Mouse (Mus musculus) midbrain, embryonic 11.5 days (tissue): ENCODE measurements around the gene Zfhx3. TPM values are rescaled to one million over a fixed set of nuclear protein-coding genes. Genes with fewer than 3 reads are reported as not detected.

Experiments
- ATAC-seq: fragments of 200-750 bp; cut with Nextera tagmentation; 2 replicates; pipeline ENCODE4 v1.8.0; 2017; ENCODE audit warnings: moderate TSS enrichment, moderate library complexity; ENCODE audit not compliant: low FRiP score
- DNase-seq: peaks from one replicate; pipeline ENCODE4 v3.0.0; 2015; ENCODE audit warnings: low spot score; ENCODE audit errors: missing footprints
- H3K27ac ChIP-seq: fragments of 300-500 bp; sonication (generic); 2 replicates; pipeline ENCODE4 v1.5.1; 2014; ENCODE audit warnings: low read depth, low read length
- H3K27me3 ChIP-seq: fragments of 300-500 bp; sonication (generic); 2 replicates; pipeline ENCODE4 v1.6.1; 2014; ENCODE audit warnings: mild to moderate bottlenecking, low read length, moderate library complexity, mixed read lengths; ENCODE audit not compliant: control insufficient read depth, insufficient read depth
- H3K36me3 ChIP-seq: fragments of 300-500 bp; sonication (generic); 2 replicates; pipeline ENCODE4 v1.6.1; 2014; ENCODE audit warnings: mild to moderate bottlenecking, low read length, moderate library complexity, mixed read lengths; ENCODE audit not compliant: control insufficient read depth, insufficient read depth
- H3K4me1 ChIP-seq: fragments of 300-500 bp; sonication (generic); 2 replicates; pipeline ENCODE4 v1.6.1; 2014; ENCODE audit warnings: low read length; ENCODE audit not compliant: control insufficient read depth, insufficient read depth
- H3K4me2 ChIP-seq: fragments of 300-500 bp; sonication (generic); 2 replicates; pipeline ENCODE4 v1.6.1; 2014; ENCODE audit warnings: mild to moderate bottlenecking, moderate library complexity
- H3K4me3 ChIP-seq: fragments of 300-500 bp; sonication (generic); 2 replicates; pipeline ENCODE4 v1.5.1; 2014; ENCODE audit warnings: low read depth, low read length
- H3K9ac ChIP-seq: fragments of 300-500 bp; sonication (generic); 2 replicates; pipeline ENCODE4 v1.6.1; 2014; ENCODE audit warnings: low read length
- H3K9me3 ChIP-seq: fragments of 300-500 bp; sonication (generic); 2 replicates; pipeline ENCODE4 v1.6.1; 2016; ENCODE audit warnings: low read length; ENCODE audit not compliant: control insufficient read depth
- WGBS: fragments of 180-500 bp; shearing (Covaris S2); extraction: QIAGEN DNeasy Blood & Tissue Kit; methylation state at CpG from one replicate; pipeline ENCODE4 v1.1.7; 2014; 5-methylcytosine and 5-hydroxymethylcytosine counted together
- polyA plus RNA-seq: library from polyadenylated mRNA; unstranded; fragments of >200 nt; fragmentation: Nextera tagmentation; extraction: Ambion mirVana; gene quantifications from 2 replicates; pipeline ENCODE4 v1.2.1, GENCODE M21; 2014

Zfhx3 gene
- polyA plus RNA-seq, 1 experiment from 2014 or later: 23.4 TPM

DNA sequence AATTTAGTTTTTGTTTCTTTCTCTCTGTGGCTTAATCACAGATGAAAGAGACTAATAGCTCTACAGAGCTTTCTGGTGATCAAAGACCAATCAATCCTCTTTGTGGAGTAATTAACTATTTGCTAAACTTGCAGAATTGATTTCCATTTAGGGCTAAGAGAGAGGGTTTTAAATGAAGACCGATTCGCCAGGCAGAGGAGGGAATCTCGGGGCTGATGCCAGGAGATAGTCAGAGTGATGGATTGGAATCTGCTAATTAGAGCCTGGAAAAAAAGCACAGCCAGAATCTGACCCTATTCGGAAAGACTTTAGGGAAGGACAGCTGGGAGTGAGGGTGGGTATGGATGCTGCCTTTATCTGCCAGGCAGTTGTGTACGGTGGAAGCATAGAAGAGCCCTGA, 490.9 kb downstream of the Zfhx3 start:
- H3K27me3 ChIP-seq: no peaks in the 10 kb centered on the region
- no peaks in the 10 kb centered on the region for H3K9me3 ChIP-seq

DNA sequence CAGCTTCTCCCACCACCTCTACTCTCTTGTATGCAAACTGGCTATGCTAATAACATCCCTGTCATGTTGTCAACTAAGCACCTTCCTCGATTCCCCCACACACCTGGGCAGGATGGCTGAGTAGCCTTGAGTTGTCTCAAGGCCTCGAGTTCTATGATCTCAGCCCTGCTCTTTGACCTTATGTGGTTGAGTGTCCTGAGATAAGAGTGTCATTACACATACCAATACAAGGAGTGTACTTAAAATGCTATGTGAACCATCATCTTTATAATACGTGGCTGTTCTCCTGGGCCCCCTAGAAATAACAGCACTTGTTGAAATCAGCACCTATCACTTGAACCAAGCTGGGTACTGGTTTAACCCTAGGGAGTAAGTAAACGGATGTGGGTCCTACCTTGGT, 492.1 kb downstream of the Zfhx3 start:
- Histone ChIP-seq H3K9ac (no peak overlapping the region), H3K27me3 (no peaks in the 10 kb centered on the region), H3K36me3 (no peaks in the 10 kb centered on the region), H3K4me2 (no peak overlapping the region), H3K4me3 (no peak overlapping the region), H3K4me1 (no peaks in the 10 kb centered on the region), H3K9me3 (no peaks in the 10 kb centered on the region), H3K27ac (no peak overlapping the region)
- WGBS: 89% methylated on average over 4 of the region's 4 CpGs
- ATAC-seq (no peak), DNase-seq (no peak)

More for the DNA sequence above, 490.9 kb downstream of the Zfhx3 start:
- H3K9ac ChIP-seq: no peak overlapping the region
- no peak overlapping the region for H3K4me3 ChIP-seq
- 35% methylated on average over 5 of the region's 5 CpGs for WGBS
- DNase-seq (no peak), ATAC-seq (no peak)
- no peak overlapping the region for H3K27ac ChIP-seq
- H3K36me3 ChIP-seq: no peaks in the 10 kb centered on the region
- H3K4me2 ChIP-seq: no peak overlapping the region
- no peaks in the 10 kb centered on the region for H3K4me1 ChIP-seq

DNA sequence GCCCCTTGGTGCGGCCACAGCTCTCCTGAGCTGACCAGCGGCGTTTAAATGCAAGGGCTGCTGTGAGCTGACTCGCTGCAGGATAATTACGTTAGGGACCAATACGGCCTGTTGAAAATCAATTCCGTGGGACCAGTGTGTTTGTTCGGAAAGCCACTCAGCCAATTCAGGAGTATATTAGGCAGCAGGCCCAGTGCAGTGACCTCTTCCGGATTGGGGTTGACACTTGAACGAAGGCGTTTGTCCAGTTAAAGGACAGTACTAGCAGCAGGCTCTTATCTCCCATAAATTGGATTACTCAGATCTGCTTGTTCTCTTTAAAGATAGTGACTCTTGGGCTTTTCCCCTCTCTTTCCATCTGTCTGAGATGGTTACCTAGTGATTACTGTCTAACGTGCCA, 493.9 kb downstream of the Zfhx3 start:
- no peaks in the 10 kb centered on the region for H3K36me3 ChIP-seq
- WGBS: 38% methylated on average over 12 of the region's 12 CpGs

DNA sequence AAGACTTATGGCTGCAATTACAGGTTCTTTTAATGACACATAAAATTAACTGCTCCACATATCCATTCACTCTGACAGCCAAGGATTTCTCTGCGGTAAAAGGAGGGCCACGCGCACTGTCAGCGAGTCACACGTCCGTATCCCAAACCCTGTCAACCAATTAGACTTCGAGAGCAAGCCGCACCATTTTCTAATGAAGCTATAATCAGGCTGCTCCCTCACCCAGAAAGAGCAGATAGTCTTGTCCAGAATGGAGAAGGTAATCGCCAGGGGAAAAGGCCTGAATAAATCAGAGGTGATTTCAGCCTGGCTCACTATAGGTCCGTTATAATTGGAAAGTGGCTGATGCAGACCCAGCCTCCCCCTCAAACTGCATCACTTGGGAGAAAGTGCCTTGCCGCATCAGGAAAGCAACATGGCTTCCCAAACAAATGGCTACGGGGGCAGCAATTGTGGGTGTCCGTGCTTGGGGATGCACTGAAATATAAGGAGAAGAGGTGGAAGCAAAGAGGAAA, 494.9 kb downstream of the Zfhx3 start:
- no peaks in the 10 kb centered on the region for H3K36me3 ChIP-seq
- no peak overlapping the region for H3K4me3 ChIP-seq
- H3K4me1 ChIP-seq: no peaks in the 10 kb centered on the region
- ATAC-seq (no peak), DNase-seq (no peak)
- H3K4me2 ChIP-seq: no peak overlapping the region
- no peak overlapping the region for H3K9ac ChIP-seq
- no peaks in the 10 kb centered on the region for H3K9me3 ChIP-seq
- H3K27ac ChIP-seq: no peak overlapping the region
- no peaks in the 10 kb centered on the region for H3K27me3 ChIP-seq
- WGBS: 86% methylated on average over 13 of the region's 13 CpGs

More for the DNA sequence above, 493.9 kb downstream of the Zfhx3 start:
- ATAC-seq (no peak), DNase-seq (no peak)
- Histone ChIP-seq H3K27me3 (no peaks in the 10 kb centered on the region), H3K9ac (no peak overlapping the region), H3K27ac (no peak overlapping the region), H3K4me1 (no peaks in the 10 kb centered on the region), H3K4me2 (no peak overlapping the region), H3K9me3 (no peaks in the 10 kb centered on the region), H3K4me3 (no peak overlapping the region)

DNA sequence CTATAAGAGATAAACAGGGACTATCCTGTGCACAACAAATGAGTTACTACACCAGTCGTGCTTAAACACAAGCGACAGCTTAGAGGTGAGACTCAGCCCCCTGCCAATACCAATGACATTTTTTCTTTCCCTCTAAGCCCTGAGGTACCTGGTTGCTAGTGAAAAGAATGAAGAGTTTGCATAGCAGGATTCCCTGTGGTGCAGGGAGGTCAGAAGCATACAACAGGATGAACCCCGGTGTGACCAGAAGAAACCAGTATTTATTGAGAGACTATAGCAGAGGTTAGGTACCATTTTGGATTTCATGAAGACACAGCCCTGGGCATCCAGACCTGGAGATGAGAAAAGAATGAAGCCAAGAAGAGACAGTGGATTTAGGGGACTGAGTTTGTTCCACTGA, 498.0 kb downstream of the Zfhx3 start:
- H3K27me3 ChIP-seq: no peaks in the 10 kb centered on the region
- H3K4me3 ChIP-seq: no peak overlapping the region
- no peak overlapping the region for H3K9ac ChIP-seq
- ATAC-seq: no peak
- no peaks in the 10 kb centered on the region for H3K9me3 ChIP-seq
- no peak overlapping the region for H3K27ac ChIP-seq
- H3K36me3 ChIP-seq: no peaks in the 10 kb centered on the region
- 61% methylated on average over 3 of the region's 3 CpGs for WGBS
- DNase-seq: no peak
- no peak overlapping the region for H3K4me2 ChIP-seq
- no peaks in the 10 kb centered on the region for H3K4me1 ChIP-seq

DNA sequence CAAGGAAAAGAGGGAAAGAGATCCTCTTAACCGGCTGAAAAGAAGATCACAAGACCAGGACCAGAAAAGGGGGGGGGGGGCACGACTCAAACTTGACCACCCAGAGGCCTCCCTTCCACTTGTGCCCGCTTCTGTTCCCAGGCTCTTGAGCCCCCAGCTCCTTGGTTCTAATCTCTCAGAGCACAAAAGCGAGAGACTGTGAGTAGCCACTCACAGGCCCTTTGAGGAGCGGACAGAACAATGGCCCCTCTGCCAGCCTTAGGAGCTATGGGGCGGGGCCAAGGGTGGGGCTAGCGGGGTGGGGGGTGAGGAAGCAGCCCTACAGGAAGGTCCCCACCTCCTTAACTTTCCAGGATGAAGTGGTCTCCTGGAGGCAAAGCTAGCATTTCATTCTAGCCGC, 508.4 kb downstream of the Zfhx3 start:
- H3K4me1 ChIP-seq: peaks cover 25% of the 10 kb centered on the region
- no peak overlapping the region; the same call in 1 of the 2 replicates for H3K9ac ChIP-seq
- H3K9me3 ChIP-seq: no peaks in the 10 kb centered on the region
- no peak overlapping the region for H3K27ac ChIP-seq
- 5% methylated on average over 8 of the region's 8 CpGs for WGBS
- ATAC-seq (peak; percentile 80), DNase-seq (peak; percentile 96)
- no peaks in the 10 kb centered on the region for H3K36me3 ChIP-seq
- no peak overlapping the region for H3K4me3 ChIP-seq
- H3K27me3 ChIP-seq: peaks cover 7% of the 10 kb centered on the region
- H3K4me2 ChIP-seq: peak overlapping the region; percentile 20

DNA sequence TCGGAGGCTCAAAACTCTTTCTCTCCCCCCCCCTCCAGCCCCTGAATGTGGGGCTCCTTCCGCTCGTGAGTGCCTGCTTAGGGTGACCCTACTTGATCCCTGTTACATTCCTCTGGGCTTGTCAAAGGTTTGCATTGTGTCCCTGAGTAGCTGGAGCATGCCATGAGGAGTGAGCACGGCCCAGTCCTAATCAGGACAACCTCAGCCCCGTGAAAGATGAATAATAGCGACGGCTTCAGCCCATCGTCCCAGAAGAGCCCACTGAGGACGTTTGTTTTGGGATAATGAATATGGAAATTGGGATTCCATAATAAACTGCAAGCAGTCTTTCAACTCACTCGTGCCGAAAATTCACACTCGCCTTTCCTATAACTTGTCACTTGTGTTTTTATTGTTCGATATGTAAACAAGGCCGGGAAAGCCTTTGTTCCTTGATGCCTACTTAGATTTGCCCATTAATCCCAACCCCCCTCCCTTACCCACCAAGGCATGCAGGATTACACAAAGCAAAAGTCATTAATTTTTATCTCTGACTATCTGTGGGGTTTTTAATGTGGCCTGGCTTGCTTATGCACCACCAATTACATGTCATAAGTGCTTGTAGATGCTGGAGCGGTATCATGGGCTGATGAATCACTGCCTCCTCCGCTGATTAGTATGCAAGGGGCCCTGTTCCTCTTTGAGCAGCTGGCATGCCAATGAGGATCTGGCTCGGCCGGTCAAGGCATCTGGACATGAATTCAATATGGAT, 512.3 kb downstream of the Zfhx3 start:
- DNase-seq: peak; percentile 94
- no peak overlapping the region for H3K9ac ChIP-seq
- H3K4me1 ChIP-seq: peaks cover 25% of the 10 kb centered on the region
- peaks cover 16% of the 10 kb centered on the region for H3K9me3 ChIP-seq
- H3K4me3 ChIP-seq: no peak overlapping the region
- peak overlapping the region; percentile 2; the same call in 1 of the 2 replicates for H3K4me2 ChIP-seq
- 28% methylated on average over 18 of the region's 18 CpGs for WGBS
- H3K27ac ChIP-seq: peak overlapping the region; percentile 52
- no peaks in the 10 kb centered on the region; the same call in 1 of the 2 replicates for H3K27me3 ChIP-seq
- ATAC-seq: peak; percentile 89
- H3K36me3 ChIP-seq: no peaks in the 10 kb centered on the region

DNA sequence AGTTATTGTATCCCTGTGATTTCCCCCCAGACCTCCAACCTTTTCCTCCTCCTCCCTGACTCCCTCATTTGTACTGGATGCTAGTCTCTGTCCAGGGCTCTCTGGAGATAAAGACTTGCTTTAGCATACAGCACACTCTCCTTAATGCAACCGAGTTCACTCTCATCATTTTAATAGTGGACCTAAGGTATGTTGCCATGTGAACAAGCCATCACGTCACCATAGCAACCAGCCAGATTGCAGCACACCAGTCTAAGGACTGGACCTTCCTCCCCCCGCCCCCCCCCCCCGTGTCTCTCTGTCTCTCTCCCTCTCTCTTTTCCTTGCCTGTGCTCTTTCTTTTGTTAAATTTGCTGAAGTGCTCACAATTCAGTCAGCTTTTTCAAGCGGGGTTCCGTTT, 524.2 kb downstream of the Zfhx3 start:
- DNase-seq (no peak), ATAC-seq (peak; percentile 66; the same call in 1 of the 2 replicates)
- H3K27ac ChIP-seq: no peak overlapping the region

DNA sequence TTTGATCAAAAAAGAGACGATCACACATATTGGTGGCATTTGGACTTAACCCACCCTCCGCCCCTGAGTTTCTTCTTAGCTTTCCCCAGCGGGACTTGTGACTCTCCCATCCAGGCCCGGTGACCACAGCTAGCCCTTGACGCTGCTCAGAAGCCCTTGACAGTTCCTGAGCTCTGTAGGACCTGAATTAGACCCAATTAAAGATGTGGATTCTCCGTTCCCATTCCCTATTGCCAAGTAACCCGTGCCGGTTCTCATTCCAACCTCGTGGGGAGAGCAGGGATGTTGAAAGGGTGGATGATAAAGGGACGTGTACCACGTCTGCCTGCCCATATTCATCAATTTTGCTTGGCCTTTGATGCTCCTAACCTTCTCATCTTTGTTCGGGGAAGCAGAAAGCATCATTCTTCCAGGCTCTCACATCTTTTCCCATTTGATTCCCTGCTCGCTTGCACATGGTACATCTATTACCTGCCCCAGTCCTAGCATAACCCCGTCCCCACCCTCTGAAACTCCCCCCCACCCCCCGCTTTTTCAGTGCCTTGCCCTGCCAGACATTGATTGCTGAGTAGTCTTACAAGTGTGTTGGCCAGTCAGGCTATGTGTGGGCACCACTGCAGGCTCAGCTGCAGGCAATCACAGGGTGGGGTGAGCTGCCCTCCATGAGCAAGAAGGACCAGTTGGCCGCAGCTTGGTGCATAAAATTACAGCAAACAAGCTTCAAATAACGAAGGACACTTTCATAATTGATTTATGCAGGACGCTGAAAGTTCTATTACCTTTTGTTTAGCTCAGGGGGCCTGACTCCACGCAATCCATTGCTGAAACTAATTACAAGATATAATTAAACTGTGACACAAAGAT, 525.0 kb downstream of the Zfhx3 start:
- 80% methylated on average over 19 of the region's 19 CpGs for WGBS
- H3K27me3 ChIP-seq: no peaks in the 10 kb centered on the region

More for the DNA sequence above, 524.2 kb downstream of the Zfhx3 start:
- Histone ChIP-seq H3K4me2 (no peak overlapping the region), H3K27me3 (no peaks in the 10 kb centered on the region), H3K9me3 (no peaks in the 10 kb centered on the region), H3K36me3 (no peaks in the 10 kb centered on the region), H3K4me3 (no peak overlapping the region), H3K4me1 (peaks cover 8% of the 10 kb centered on the region; the same call in 1 of the 2 replicates), H3K9ac (no peak overlapping the region)
- 55% methylated on average over 6 of the region's 6 CpGs for WGBS

More for the DNA sequence above, 525.0 kb downstream of the Zfhx3 start:
- Histone ChIP-seq H3K4me1 (peaks cover 8% of the 10 kb centered on the region; the same call in 1 of the 2 replicates), H3K4me2 (no peak overlapping the region), H3K9ac (no peak overlapping the region), H3K36me3 (no peaks in the 10 kb centered on the region), H3K27ac (no peak overlapping the region), H3K4me3 (no peak overlapping the region), H3K9me3 (no peaks in the 10 kb centered on the region)
- ATAC-seq: no peak
- no peak for DNase-seq
